Mouse (Mus musculus) MEL (cell line): ENCODE data around the gene Gon7. TPM values are rescaled to one million over a fixed set of nuclear protein-coding genes. Genes with fewer than 3 reads are reported as not detected.

Source experiments
- DNase-seq: peaks from one replicate; pipeline ENCODE4 v3.0.0; 2011; ENCODE audit warnings: low read depth, low spot score
- H3K27ac ChIP-seq: 2 replicates; pipeline ENCODE4 v1.5.1; 2012; ENCODE audit warnings: low read depth, mild to moderate bottlenecking, control low read depth, low read length, moderate library complexity; ENCODE audit not compliant: control insufficient read depth
- H3K27me3 ChIP-seq, 2 experiments: fragments of 150-350 bp in 1 of 2; sonication (generic) in 1 of 2; 2 replicates each; pipeline ENCODE4 v1.6.1; 2012; ENCODE audit warnings: low read length in 2 of 2, mild to moderate bottlenecking in 2 of 2, improper control_type of control experiment in 1 of 2, moderate library complexity in 1 of 2; ENCODE audit not compliant: insufficient read depth in 2 of 2, control insufficient read depth in 1 of 2
- H3K36me3 ChIP-seq, 2 experiments: 2 replicates each; pipeline ENCODE4 v1.6.1; 2012 to 2014; ENCODE audit warnings: low read length in 2 of 2, improper control_type of control experiment in 1 of 2, inconsistent platforms in 1 of 2, mild to moderate bottlenecking in 1 of 2; ENCODE audit not compliant: insufficient read depth in 2 of 2, control insufficient read depth in 1 of 2
- H3K4me1 ChIP-seq, 2 experiments: fragments of 150-350 bp in 1 of 2; sonication (generic) in 1 of 2; 2 replicates each; pipeline ENCODE4 v1.6.1; 2012; ENCODE audit warnings: low read length in 2 of 2, improper control_type of control experiment in 1 of 2, mild to moderate bottlenecking in 1 of 2; ENCODE audit not compliant: insufficient read depth in 2 of 2, control insufficient read depth in 1 of 2
- H3K4me3 ChIP-seq, 2 experiments: fragments of 150-350 bp in 1 of 2; sonication (generic) in 1 of 2; 2 replicates each; pipeline ENCODE4 v1.5.1; 2012; ENCODE audit warnings: low read depth in 2 of 2, low read length in 2 of 2, mild to moderate bottlenecking in 2 of 2, moderate library complexity in 2 of 2, control low read depth in 1 of 2, improper control_type of control experiment in 1 of 2; ENCODE audit not compliant: control insufficient read depth in 1 of 2, insufficient read depth in 1 of 2
- H3K79me2 ChIP-seq: 2 replicates; pipeline ENCODE4 v1.6.1; 2012; ENCODE audit warnings: mild to moderate bottlenecking, low read length, moderate library complexity; ENCODE audit not compliant: control insufficient read depth, poor library complexity, insufficient read depth
- H3K9ac ChIP-seq: 2 replicates; pipeline ENCODE4 v1.6.1; 2012; ENCODE audit warnings: low read depth, mild to moderate bottlenecking, control low read depth, low read length, moderate library complexity; ENCODE audit not compliant: control insufficient read depth, poor library complexity, severe bottlenecking
- H3K9me3 ChIP-seq: fragments of 150-350 bp; sonication (generic); replicated peaks from 2 replicates; pipeline ENCODE4 v1.6.1; 2012; ENCODE audit warnings: mild to moderate bottlenecking, low read length, improper control_type of control experiment, moderate library complexity; ENCODE audit not compliant: insufficient read depth
- E2F4 ChIP-seq: IDR thresholded peaks from 2 replicates; pipeline ENCODE4 v1.6.1; 2011; ENCODE audit warnings: low read depth, low read length, improper control_type of control experiment, borderline replicate concordance
- ETS1 ChIP-seq: IDR thresholded peaks from 2 replicates; pipeline ENCODE4 v1.6.1; 2012; ENCODE audit warnings: low read depth, mild to moderate bottlenecking, inconsistent platforms, low read length, improper control_type of control experiment, moderate library complexity
- GABPA ChIP-seq: IDR thresholded peaks from 2 replicates; pipeline ENCODE4 v1.6.1; 2012; ENCODE audit warnings: low read depth, mild to moderate bottlenecking, inconsistent platforms, low read length, improper control_type of control experiment, moderate library complexity
- KAT2A ChIP-seq: conservative IDR thresholded peaks from 2 replicates; pipeline ENCODE4 v1.6.1; 2012; ENCODE audit warnings: low read depth, low read length, improper control_type of control experiment, inconsistent platforms
- MAX ChIP-seq: IDR thresholded peaks from 2 replicates; pipeline ENCODE4 v1.6.1; 2011; ENCODE audit warnings: low read length, improper control_type of control experiment
- MEF2A ChIP-seq: IDR thresholded peaks from 2 replicates; pipeline ENCODE4 v1.6.1; 2014; ENCODE audit warnings: low read depth, mild to moderate bottlenecking, inconsistent platforms, low read length, improper control_type of control experiment; ENCODE audit not compliant: poor library complexity, insufficient replicate concordance, severe bottlenecking; ENCODE audit errors: extremely low read depth
- MYC ChIP-seq: IDR thresholded peaks from 2 replicates; pipeline ENCODE4 v1.6.1; 2011; ENCODE audit warnings: low read depth, mild to moderate bottlenecking, low read length, improper control_type of control experiment, moderate library complexity
- NELFE ChIP-seq: IDR thresholded peaks from 2 replicates; pipeline ENCODE4 v1.6.1; 2011; ENCODE audit warnings: low read depth, low read length, improper control_type of control experiment
- POLR2AphosphoS2 ChIP-seq: IDR thresholded peaks from 2 replicates; pipeline ENCODE4 v1.6.1; 2011; ENCODE audit warnings: low read length, improper control_type of control experiment
- POLR2AphosphoS5 ChIP-seq: IDR thresholded peaks from 2 replicates; pipeline ENCODE4 v1.6.1; 2012; ENCODE audit warnings: low read depth, borderline replicate concordance, mild to moderate bottlenecking, inconsistent platforms, low read length, moderate library complexity, mixed read lengths
- RAD21 ChIP-seq: IDR thresholded peaks from 2 replicates; pipeline ENCODE4 v1.6.1; 2011; ENCODE audit warnings: mild to moderate bottlenecking, low read depth, low read length, improper control_type of control experiment
- SMC3 ChIP-seq: IDR thresholded peaks from 2 replicates; pipeline ENCODE4 v1.6.1; 2011; ENCODE audit warnings: low read depth, low read length, improper control_type of control experiment
- TAL1 ChIP-seq: IDR thresholded peaks from 2 replicates; pipeline ENCODE4 v1.6.1; 2012; ENCODE audit warnings: mild to moderate bottlenecking, inconsistent platforms, low read length, moderate library complexity, mixed read lengths
- USF1 ChIP-seq: IDR thresholded peaks from 2 replicates; pipeline ENCODE4 v1.6.1; 2014; ENCODE audit warnings: low read depth, mild to moderate bottlenecking, inconsistent platforms, low read length, improper control_type of control experiment, moderate library complexity
- ZC3H11A ChIP-seq: IDR thresholded peaks from 2 replicates; pipeline ENCODE4 v1.6.1; 2012; ENCODE audit warnings: low read depth, mild to moderate bottlenecking, inconsistent platforms, low read length, improper control_type of control experiment
- ZMIZ1 ChIP-seq: IDR thresholded peaks from 2 replicates; pipeline ENCODE4 v1.6.1; 2012; ENCODE audit warnings: low read depth, mild to moderate bottlenecking, inconsistent platforms, low read length, improper control_type of control experiment, moderate library complexity
- polyA plus RNA-seq, 2 experiments: library from polyadenylated mRNA; stranded (reverse) in 1 of 2; unstranded in 1 of 2; fragments of >175 nt in 1 of 2; fragments of >200 nt in 1 of 2; gene quantifications; 2 replicates each; pipeline versions ENCODE4 v1.2.1 to v1.2.4; 2012; ENCODE audit warnings: low replicate concordance in 2 of 2, low read depth in 1 of 2; ENCODE audit not compliant: insufficient read length in 2 of 2, insufficient read depth in 1 of 2, missing spikeins in 1 of 2
- total RNA-seq: library from RNA; depleted of rRNA; stranded (reverse); fragments of 300-350 nt; gene quantifications from 2 replicates; pipeline ENCODE4 v1.2.3, GENCODE M21; 2012

Gene Gon7
- total and polyA plus RNA-seq, 3 experiments, result 31.3 to 129 (median 33.0) TPM

- no peak for TF ChIP-seq RAD21
- peak; percentile 46; the same call in 1 of the 2 replicates for TF ChIP-seq USF1
- TF ChIP-seq ETS1, result peak; percentile 55
- TF ChIP-seq TAL1, result no peak
- TF ChIP-seq KAT2A, result no peak
- TF ChIP-seq MEF2A, result no peak
- no peak for TF ChIP-seq POLR2AphosphoS5
- TF ChIP-seq GABPA, result no peak
- TF ChIP-seq E2F4, result no peak
- TF ChIP-seq ZMIZ1, result peak; percentile 76
- no peak for TF ChIP-seq SMC3
- TF ChIP-seq MAX, result 0 out of 2 replicates have a peak, but pooled peaks have one; percentile 44
- peak; percentile 88 for TF ChIP-seq NELFE
These were observed 13.7 kb downstream of the Gon7 start, which contains the start of the genes Moap1 and Tmem251 (continued) for GRCm38 (mm10) chr12:102743589-102744574.

DNA sequence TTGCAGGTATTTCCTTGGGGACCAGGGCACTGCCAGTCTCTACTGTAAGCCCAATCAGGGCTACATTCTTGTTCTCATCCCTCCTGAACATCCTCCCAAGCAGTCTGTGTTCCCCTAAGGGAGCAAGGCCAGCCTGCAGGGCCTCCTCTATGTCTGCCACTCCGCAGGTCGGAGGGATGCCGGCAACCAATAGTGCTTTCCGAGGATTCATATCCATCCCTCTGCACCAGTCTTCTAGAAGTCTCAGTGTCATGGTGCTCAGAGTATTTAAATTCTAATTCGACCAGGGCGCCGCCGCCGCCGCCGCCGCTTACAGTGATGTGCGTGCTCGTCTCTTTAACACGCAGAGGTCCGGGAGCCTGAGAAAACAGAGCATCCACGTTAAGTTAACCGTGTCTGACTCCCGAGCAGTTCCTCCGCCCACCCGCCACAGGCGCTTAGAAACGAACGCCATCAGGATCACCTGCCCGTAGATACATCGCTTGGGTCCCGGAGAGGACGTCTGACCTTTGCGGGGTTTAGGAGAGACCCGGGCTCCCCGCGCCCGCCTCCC lies 14.5 kb downstream of the Gon7 start:
- H3K4me3 ChIP-seq, result peak overlapping the region; percentile 76 to 87
- peaks cover 0 to 43% of the 10 kb centered on the region in 2 experiments; a peak in 2 of 4 replicates for H3K36me3 ChIP-seq
- H3K4me1 ChIP-seq, result peaks cover 8 to 23% of the 10 kb centered on the region in 2 experiments; a peak in 3 of 4 replicates
- peak overlapping the region; percentile 82 for H3K9ac ChIP-seq
- H3K79me2 ChIP-seq, result peaks cover 26% of the 10 kb centered on the region
- H3K9me3 ChIP-seq, result no peaks in the 10 kb centered on the region
- no peaks in the 10 kb centered on the region for H3K27me3 ChIP-seq
- TF ChIP-seq MYC (0 out of 2 replicates have a peak, but pooled peaks have one; percentile 8), KAT2A (no peak), ETS1 (no peak), ZC3H11A (no peak), POLR2AphosphoS2 (no peak), GABPA (no peak)
- DNase-seq, result no peak
- H3K27ac ChIP-seq, result peak overlapping the region; percentile 39
